Mouse (Mus musculus) G1E (cell line): Measurements from ENCODE around the gene Atp2b2.

Experiments used
- CTCF ChIP-seq: IDR thresholded peaks from 2 replicates; pipeline ENCODE4 v1.5.1; 2012; ENCODE audit warnings: low read depth, low read length, inconsistent platforms, mixed read lengths
- GATA1 ChIP-seq: IDR thresholded peaks from 2 replicates; pipeline ENCODE4 v1.6.1; 2012; ENCODE audit warnings: borderline replicate concordance, low read length, inconsistent platforms, mixed read lengths
- GATA2 ChIP-seq: IDR thresholded peaks from 2 replicates; pipeline ENCODE4 v1.6.1; 2012; ENCODE audit warnings: low read depth, low read length, inconsistent platforms, borderline replicate concordance

GRCm38 (mm10) chr6:113852318-113852717, 190.1 kb downstream of the Atp2b2 start:
- TF ChIP-seq CTCF (no peak), GATA2 (no peak), GATA1 (no peak)
